Mouse (Mus musculus) left cerebral cortex, postnatal 4 days (tissue): ENCODE results near the gene Tlcd2. TPM values are rescaled to one million over a fixed set of nuclear protein-coding genes. Genes with fewer than 3 reads are reported as not detected.

ENCODE experiments used
- DNase-seq: peaks from one replicate; pipeline ENCODE4 v3.0.0-alpha.2; 2022
- intact Hi-C: fragments of 180-260 bp; cut with DNase I; formaldehyde crosslinking; loops from one replicate; pipeline ENCODE4 v1.15.1; 2025
- microRNA-seq: library from miRNA; unstranded; fragments of <30 nt; microRNA quantifications from one replicate; pipeline ENCODE4 v1.2.0, GENCODE M21; 2022
- total RNA-seq, 2 experiments: library from RNA; stranded (reverse); gene quantifications; 2 replicates each; pipeline ENCODE4 v1.2.3; 2021

The Tlcd2 gene
- total RNA-seq, 2 experiments from 2014 or later = 0.80 to 0.95 TPM

DNA sequence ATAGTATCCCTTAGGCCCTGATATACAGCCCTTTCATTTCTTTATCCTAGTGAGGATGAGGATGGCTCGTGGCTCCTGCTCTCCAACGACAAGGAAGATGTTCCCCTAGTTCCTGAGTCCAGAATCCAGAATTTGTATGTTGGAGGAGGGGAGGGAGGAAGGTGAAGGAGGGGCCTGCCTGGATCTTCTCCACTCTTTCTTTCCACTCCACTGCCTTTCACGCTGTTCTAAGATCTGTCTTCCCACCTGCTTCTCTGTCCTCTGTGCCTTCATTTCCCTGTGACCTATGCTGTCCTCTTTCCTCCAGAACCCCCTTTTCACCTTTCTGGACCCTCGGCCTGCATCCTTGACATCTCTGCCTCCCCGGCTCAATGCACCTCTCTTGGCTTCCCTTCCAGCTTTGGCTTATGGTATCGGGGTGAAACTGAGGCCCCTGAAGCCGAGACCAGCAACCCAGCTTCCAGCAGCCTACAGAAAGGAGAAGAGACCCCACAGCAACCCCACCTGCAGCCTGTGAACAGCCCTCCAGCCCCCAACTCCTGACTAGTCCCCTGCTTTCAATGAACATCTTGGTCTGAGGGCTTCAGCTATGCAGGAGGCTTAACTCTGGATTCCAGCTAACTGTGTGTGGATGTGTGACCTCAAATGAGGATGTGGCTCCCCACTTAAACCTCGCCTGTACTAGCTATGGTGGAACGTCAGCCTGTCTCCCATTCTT, 50.9 kb downstream of the Tlcd2 start:
- intact Hi-C loops = no loop called here
- no peak for DNase-seq

DNA sequence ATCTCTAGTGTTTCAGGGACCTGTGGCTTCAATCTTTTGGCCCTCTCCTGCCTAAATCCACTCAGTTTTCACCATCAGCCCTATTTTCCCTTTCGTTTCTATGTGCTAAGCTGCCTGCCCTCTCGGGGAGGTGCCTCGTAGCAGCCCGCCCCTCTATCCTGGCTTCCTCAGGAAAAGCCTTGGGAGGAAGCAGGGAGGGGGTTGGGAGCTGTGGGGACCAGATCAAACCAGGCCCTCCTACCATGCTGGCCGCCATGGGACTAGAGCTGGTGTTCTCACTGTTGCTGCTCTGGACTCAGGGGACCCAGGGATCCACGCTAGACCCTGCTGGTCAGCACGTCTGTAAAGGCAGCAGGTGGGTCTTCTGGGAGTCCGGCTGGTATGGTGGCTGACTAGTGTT, 51.8 kb downstream of the Tlcd2 start, which contains the start of gene Scarf1:
Gene Scarf1 (plus strand): TSS at position 205 of the 400 bp plus-strand sequence.
- intact Hi-C loops = no loop called here
- no peak for DNase-seq

DNA sequence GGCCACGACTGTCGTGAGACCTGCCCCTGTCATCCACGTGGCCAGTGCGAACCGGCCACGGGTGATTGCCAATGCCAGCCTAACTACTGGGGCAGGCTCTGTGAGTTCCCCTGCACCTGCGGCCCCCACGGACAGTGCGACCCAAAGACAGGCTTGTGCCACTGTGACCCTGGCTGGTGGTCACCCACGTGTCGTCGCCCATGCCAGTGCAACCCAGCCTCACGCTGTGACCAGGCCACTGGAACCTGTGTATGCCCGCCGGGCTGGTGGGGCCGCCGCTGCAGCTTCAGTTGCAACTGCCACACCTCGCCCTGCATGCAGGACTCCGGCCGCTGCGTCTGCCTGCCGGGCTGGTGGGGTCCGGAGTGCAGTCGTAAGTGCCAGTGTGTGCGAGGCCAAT, 53.7 kb downstream of the Tlcd2 start:
- no peak for DNase-seq
- intact Hi-C loops = no loop called here

- intact Hi-C loops = no loop called here
- no peak for DNase-seq
Measured at GRCm38 (mm10) chr11:75519834-75520633, 58.5 kb downstream of the Tlcd2 start.

Small RNA genes within 50 kb of the gene (microRNA-seq; reads per million reads assigned to microRNA genes)
- gene Mir22 = 10,790 reads per million, percentile 95 among the genes with 10 or more reads in this experiment

Other genes starting within 250 kb of the Tlcd2 start
- gene Rpa1, start 113.4 kb upstream of the Tlcd2 start, total RNA-seq = 10 to 100 TPM; 43.4 to 48.8 TPM
- 10 to 100 TPM; 18.9 to 19.1 TPM for gene Smyd4, start 113.3 kb upstream of the Tlcd2 start, total RNA-seq
- 10 to 100 TPM; 15.1 to 19.9 TPM for gene Serpinf1, start 39.0 kb upstream of the Tlcd2 start, total RNA-seq
- under 1 TPM in 1 of 2 experiments, not detected in 1; 0.26 TPM for gene Serpinf2, start 22.1 kb upstream of the Tlcd2 start, total RNA-seq
- gene Wdr81, start 7.0 kb upstream of the Tlcd2 start, total RNA-seq = 10 to 100 TPM; 17.6 to 19.1 TPM
- 100 to 1,000 TPM; 136 to 137 TPM for gene Prpf8, start 25.1 kb downstream of the Tlcd2 start, total RNA-seq
- gene Rilp, start 48.4 kb downstream of the Tlcd2 start, total RNA-seq = 1 to 10 TPM; 1.8 to 1.9 TPM
- 1 to 10 TPM; 3.0 to 3.5 TPM for gene Scarf1, start 51.8 kb downstream of the Tlcd2 start, total RNA-seq
- gene Slc43a2, start 70.0 kb downstream of the Tlcd2 start, total RNA-seq = 10 to 100 TPM; 43.5 to 51.1 TPM
- 100 to 1,000 TPM; 249 to 259 TPM for gene Pitpna, start 126.4 kb downstream of the Tlcd2 start, total RNA-seq
- gene Inpp5k, start 169.3 kb downstream of the Tlcd2 start, total RNA-seq = 10 to 100 TPM; 45.5 to 47.2 TPM
- gene Myo1c, start 188.8 kb downstream of the Tlcd2 start, total RNA-seq = 10 to 100 TPM; 38.1 to 41.0 TPM
- 100 to 1,000 TPM; 118 to 119 TPM for gene Crk, start 217.5 kb downstream of the Tlcd2 start, total RNA-seq